Mouse (Mus musculus) common myeloid progenitor, adult 5-6 weeks (primary cell): Measurements from ENCODE around the gene Zbtb22. TPM values are rescaled to one million over a fixed set of nuclear protein-coding genes. Genes with fewer than 3 reads are reported as not detected.
"Not testable (repeated sequence)": the region's sequence is repeated elsewhere in the genome, so short reads cannot be mapped to it uniquely, and the experiment has no call there.

Source experiments
- ATAC-seq: replicated peaks from 2 replicates; pipeline ENCODE4 v1.8.0; 2016; ENCODE audit warnings: low read depth, mild to moderate bottlenecking, moderate TSS enrichment, inconsistent platforms; ENCODE audit not compliant: poor library complexity, severe bottlenecking
- total RNA-seq: library from RNA; stranded (forward); fragments of 200-1000, 187-1606 nt; gene quantifications from 2 replicates; pipeline ENCODE4 v1.2.3, GENCODE M21; 2017

The Zbtb22 gene
- total RNA-seq, 1 experiment from 2014 or later, result 24.1 TPM

- ATAC-seq, result no peak
Observed at GRCm38 (mm10) chr17:33938783-33939182, 23.1 kb downstream of the Zbtb22 start.

DNA sequence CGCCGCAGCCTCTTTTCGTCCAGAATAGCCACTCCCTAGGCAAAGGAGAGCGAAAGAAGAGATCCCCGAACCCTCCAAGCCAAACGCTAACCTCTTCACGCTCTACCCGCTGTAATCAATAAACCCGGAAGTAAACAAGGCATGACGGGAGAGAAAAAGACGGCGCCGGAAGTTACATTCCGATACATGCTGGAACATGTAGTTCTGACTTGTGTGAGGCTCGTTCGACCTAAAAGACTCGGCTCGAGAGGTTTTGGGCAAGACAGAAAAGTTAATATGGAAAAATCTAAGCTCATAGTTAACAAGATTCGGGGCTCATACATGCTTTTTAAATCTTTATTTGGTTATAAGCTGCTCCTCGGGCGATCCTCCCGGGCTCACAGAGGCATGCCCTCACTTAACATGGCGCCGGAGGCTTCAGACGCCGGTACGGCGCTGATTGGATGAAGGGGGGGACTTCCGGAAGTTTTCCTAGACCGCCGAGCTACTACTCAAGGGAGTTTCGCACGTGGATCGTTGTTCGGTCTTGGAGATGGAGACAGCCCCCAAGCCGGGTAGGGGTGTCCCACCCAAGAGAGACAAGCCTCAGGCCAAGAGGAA, 24.6 kb downstream of the Zbtb22 start, which contains the start of the genes Pfdn6 and Wdr46:
Gene Pfdn6, minus strand, starts transcription at position 138 of the 600 bp plus-strand sequence.
Gene Wdr46, plus strand, starts transcription at position 455 of the 600 bp plus-strand sequence.
- peak; percentile 92 for ATAC-seq

GRCm38 (mm10) chr17:33940981-33941380, 25.3 kb downstream of the Zbtb22 start:
- ATAC-seq, result no peak

- ATAC-seq, result no peak
Observed at GRCm38 (mm10) chr17:33941381-33941780, 25.7 kb downstream of the Zbtb22 start.

- no peak for ATAC-seq
Observed at GRCm38 (mm10) chr17:33943454-33943853, 27.8 kb downstream of the Zbtb22 start.

DNA sequence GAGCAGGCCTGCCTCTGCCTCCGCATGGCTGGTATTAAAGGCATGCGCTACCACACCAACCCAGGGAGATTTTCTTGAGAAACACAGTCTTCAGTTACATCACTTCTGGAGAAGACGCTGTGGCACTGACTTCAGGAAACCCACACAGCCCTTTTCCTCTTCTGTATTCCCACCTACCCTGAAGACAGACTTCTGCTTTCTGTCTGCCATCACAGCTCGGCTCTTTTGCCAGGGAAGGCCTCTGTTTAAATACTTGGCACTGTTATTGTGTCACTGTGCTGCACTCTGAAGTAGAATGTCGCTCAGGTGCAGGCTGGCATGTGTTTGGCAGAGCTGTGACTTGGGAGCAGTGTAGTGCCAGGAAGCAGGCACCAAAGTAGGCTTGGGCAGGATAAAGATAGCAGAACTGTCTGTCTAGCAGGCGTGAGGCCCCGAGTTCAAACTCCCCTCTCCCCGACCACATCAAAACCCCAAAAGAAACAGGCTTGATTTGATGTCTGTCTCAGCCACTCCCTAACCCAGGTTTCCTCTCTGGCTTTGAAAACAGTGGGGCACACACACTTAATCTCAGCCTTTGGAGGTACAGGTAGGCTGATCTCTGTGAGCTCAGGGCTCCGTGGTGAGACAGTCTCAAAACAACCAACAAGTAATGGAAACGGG, 31.9 kb downstream of the Zbtb22 start:
- ATAC-seq, result peak; percentile 46

DNA sequence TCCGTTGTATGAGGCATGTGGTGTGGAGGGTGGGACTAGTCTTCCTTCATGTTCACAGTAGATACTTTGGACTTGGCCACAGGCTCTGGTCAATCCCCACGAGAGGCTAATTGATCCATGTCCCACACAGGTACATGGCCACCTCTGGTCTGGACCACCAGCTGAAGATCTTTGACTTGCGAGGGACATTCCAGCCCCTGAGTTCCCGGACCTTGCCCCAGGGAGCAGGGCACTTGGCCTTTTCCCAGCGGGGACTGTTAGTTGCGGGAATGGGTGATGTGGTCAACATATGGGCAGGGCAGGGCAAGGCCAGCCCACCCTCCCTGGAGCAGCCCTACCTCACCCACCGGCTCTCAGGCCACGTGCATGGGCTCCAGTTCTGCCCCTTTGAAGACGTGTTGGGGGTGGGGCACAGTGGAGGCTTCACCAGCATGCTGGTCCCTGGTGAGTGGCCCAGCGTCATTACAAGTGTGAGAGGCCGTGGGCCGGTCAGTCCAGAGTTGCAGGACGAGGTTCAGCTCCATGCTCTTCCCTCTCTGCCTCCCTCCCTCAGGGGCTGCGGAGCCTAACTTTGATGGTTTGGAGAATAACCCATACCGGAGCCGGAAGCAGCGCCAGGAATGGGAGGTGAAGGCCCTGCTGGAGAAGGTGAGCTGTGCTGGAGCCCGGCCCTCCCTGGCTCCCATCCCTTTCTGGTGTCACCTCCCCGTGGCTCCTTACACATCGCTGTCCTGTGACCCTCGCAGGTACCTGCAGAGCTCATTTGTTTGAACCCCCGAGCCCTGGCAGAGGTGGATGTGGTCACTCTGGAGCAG, 32.6 kb downstream of the Zbtb22 start:
- no peak for ATAC-seq

DNA sequence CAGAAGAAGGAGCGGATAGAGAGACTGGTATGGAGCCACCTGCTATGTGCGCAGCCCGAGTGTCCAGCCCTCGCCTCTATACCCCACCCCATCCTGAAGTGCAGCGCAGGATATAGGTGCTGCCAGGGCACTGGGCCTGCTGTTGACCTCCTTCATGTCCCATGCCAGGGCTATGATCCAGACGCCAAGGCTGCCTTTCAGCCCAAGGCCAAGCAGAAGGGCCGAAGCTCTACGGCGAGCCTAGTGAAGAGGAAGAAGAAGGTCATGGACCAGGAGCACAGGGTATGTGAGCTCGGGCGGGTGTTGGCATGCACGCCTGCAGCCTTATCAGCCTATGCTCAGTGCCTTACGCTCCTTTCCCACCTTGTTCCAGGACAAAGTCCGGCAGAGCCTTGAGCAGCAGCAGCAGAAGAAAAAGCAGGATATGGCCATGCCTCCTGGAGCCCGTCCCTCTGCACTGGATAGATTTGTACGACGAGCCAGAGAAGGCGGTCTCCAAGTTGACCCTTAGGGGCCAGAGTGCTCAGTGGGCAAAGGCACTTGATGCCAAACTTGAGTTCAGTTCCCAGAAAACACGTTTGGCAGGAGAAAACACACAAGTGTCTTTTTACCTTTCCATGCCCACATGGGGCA, 33.3 kb downstream of the Zbtb22 start:
- no peak for ATAC-seq

DNA sequence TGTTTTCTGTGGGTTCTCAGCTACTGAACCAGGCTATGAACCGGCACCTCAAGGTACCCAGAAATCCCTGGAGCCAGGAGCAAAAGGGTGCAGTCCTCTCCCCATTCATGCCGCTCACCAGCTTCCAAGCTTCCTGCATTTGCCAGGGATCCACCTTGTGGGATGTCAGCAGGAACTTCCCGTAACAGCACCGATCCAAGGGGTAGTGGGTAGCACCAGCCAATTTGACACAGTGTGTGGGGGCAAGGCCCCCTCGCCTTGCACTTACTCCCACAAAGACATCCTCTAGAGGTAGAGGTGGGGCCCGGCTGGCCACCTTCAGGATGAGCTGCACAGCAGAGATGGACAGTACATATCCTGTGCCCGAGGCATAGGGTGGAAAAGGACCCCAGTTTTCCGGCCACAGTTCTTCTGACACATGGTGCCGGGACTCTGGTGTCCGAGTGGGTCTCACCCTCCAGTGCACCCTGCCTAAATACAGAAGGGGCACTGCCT, 34.5 kb downstream of the Zbtb22 start:
- no peak for ATAC-seq

- peak; percentile 48 for ATAC-seq
Observed at GRCm38 (mm10) chr17:33951021-33951946, 35.6 kb downstream of the Zbtb22 start, which contains the start of gene B3galt4. TSS of gene B3galt4 (minus strand) at chr17:33951488.

GRCm38 (mm10) chr17:33952015-33952414, 36.3 kb downstream of the Zbtb22 start:
- ATAC-seq, result not testable (repeated sequence)

GRCm38 (mm10) chr17:33952879-33953278, 37.2 kb downstream of the Zbtb22 start:
- no peak for ATAC-seq

GRCm38 (mm10) chr17:33953310-33953709, 37.6 kb downstream of the Zbtb22 start:
- no peak for ATAC-seq

DNA sequence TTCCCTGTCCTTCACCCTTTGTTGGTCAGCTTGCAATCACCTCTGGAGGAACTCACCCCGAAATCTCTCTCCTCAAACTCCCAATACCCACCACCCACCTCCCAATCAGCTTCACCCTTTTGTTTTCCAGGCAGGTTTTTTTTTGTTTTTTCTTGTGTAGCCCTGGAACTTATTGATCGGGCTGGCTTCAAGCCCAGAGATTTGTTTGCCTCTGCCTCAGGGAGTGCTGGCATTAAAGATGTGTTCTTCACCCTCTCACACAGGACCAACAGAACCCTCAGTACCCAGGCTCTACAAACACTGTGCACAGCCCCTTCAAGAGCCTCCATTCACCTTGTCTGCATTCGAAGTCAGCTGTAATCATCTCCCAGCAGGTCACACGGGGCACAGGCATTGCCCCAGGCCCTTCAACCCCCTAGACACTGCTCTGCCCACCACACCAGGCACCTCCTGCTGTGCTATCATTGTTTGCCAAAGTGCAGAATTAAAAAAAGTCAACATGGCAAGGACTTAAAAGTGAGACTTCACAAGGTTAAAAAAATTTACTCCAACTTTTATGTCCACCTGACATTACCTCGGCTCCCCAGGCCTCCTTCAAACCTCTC, 38.4 kb downstream of the Zbtb22 start:
- no peak for ATAC-seq

GRCm38 (mm10) chr17:33954646-33955554, 39.2 kb downstream of the Zbtb22 start:
- no peak for ATAC-seq

GRCm38 (mm10) chr17:33955555-33956214, 40.0 kb downstream of the Zbtb22 start, which contains the start of the genes Vps52 and Rps18:
TSS of gene Vps52 (plus strand) at chr17:33955812.
TSS of gene Rps18 (minus strand) at chr17:33956001.
- ATAC-seq, result peak; percentile 79

DNA sequence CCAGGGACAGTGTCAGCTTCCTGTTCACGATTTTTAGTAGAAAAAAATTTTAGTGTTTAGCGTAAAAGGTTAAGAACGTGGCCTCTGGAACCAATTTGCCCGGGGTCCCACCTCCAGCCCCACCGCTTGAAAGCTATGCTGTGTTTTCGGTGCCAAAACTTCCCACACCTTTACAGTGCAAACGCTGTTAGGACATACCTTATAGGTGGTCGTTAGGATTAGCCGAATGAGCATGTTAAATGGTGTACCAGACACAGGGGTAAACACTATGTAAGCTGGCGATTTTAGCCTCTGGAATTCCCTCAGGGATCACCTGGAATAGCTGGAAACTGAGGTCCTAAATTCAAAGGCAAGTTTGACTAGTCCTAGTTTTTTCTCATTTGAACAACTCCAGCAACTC, 40.6 kb downstream of the Zbtb22 start:
- ATAC-seq, result no peak
